Mouse (Mus musculus): ENCODE results near the gene E2f8. TPM values are rescaled to one million over a fixed set of nuclear protein-coding genes. Genes with fewer than 3 reads are reported as not detected.

Gene E2f8
- total and polyA plus RNA-seq, 3 experiments = 2.6 to 17.1 (median 3.8) TPM

DNA sequence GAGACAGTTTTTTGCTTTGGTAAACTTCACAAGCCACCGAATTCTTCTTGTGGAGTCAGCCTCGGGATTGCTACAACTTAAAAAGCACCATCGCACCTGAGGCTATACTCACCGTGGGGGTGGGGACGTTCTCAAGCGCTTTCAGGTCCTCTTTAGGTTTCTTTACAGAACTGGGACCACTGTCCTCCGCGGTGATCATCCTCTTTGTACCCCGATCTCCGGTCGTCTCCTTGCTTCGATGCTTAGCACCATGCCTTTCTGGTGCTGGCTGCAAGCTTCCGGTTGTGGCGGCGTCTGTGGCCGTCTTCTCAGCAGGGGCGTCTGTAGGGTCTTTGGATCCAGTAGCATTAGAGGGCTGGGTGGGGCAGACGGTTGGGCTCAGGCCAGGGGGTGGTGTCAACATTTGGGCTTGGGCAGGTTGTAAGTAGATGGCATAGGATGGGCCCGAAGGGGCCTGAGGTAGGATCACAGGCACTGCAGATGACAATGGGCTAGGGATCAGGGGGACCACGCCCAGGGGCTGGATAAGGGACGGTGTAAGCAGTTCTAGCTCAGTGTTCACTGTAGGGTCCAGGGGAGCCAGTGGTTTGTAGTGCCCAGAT lies 10.7 kb downstream of the E2f8 start:
- no peak overlapping the region for H3K9ac ChIP-seq (ENCODE audit: insufficient read depth, low read depth)
- peaks cover 64 to 95% of the 10 kb centered on the region in 2 experiments for H3K36me3 ChIP-seq (replicated peaks in 1 of 2; ENCODE audit: control insufficient read depth in 1 of 2, insufficient read depth in 1 of 2, low read length in 1 of 2)
- no peak for DNase-seq (ENCODE audit: extremely low read depth)
- dilution Hi-C loops (cut with MboI; ENCODE audit: extremely low pct_ligation_motif_present, extremely low pct_unique_long_range_greater_than_20kb, low sequenced_read_pairs) (no loop called here), in situ Hi-C loops (cut with MboI; ENCODE audit: low pct_ligation_motif_present, low pct_unique_long_range_greater_than_20kb, low sequenced_read_pairs) (no loop called here)
- H3K9me3 ChIP-seq (replicated peaks; ENCODE audit: low read length) = no peaks in the 10 kb centered on the region
- H3K4me2 ChIP-seq (ENCODE audit: insufficient read depth, low read depth, poor library complexity, severe bottlenecking) = no peak overlapping the region
- H3K27ac ChIP-seq (ENCODE audit: insufficient read depth, low read depth) = no peak overlapping the region
- no peak overlapping the region for H3K4me3 ChIP-seq (replicated peaks in 1 of 3; ENCODE audit: low read depth in 2 of 3, low read length in 2 of 3, poor library complexity in 1 of 3)
- TF ChIP-seq E2F4 (IDR thresholded peaks at IDR 0.05; ENCODE audit: insufficient replicate concordance, low read depth, low read length) (no peak), MAZ (IDR thresholded peaks at IDR 0.05; ENCODE audit: low read depth, low read length) (no peak), TBP (conservative IDR thresholded peaks at IDR 0.05; ENCODE audit: low read depth, low read length) (no peak), KAT2A (IDR thresholded peaks at IDR 0.05; ENCODE audit: insufficient replicate concordance, low read length) (no peak), CTCF (conservative IDR thresholded peaks at IDR 0.05 in 1 of 2, IDR thresholded peaks at IDR 0.05 in 1 of 2; ENCODE audit: low read depth in 2 of 2, low read length in 2 of 2) (no peak), JUN (IDR thresholded peaks at IDR 0.05; ENCODE audit: insufficient read depth, low read depth, low read length) (no peak)
- H3K79me2 ChIP-seq (replicated peaks; ENCODE audit: control insufficient read depth, extremely low read depth, insufficient read depth, poor library complexity, severe bottlenecking) = no peaks in the 10 kb centered on the region
- H3K27me3 ChIP-seq (replicated peaks) = no peaks in the 10 kb centered on the region
- no peaks in the 10 kb centered on the region; a peak in 1 of 4 replicates for H3K4me1 ChIP-seq (ENCODE audit: control insufficient read depth in 1 of 2, insufficient read depth in 2 of 2)

DNA sequence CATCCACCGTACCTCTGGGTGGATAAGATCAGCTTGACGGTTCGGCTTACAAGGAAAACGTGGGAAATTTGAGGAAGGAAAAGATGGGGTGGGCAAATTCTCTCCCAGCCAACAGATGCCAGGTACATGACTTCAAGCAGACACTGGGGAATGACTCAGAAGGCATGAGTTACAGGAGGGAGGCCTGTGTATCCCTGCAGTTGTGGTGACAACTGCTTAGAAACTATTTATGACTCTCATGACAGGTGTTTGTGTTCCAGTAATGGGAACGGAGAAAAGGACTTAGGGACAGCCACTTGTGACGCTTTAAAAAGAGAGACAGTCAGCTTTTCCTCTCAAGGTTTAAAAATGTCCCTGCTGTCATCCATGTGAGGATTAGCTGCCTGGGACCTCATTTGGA lies 11.3 kb downstream of the E2f8 start:
- H3K4me1 ChIP-seq (ENCODE audit: control insufficient read depth in 1 of 2, insufficient read depth in 2 of 2) = peaks cover 0 to 5% of the 10 kb centered on the region in 2 experiments; a peak in 1 of 4 replicates
- peaks cover 62 to 95% of the 10 kb centered on the region in 2 experiments for H3K36me3 ChIP-seq (replicated peaks in 1 of 2; ENCODE audit: control insufficient read depth in 1 of 2, insufficient read depth in 1 of 2, low read length in 1 of 2)

DNA sequence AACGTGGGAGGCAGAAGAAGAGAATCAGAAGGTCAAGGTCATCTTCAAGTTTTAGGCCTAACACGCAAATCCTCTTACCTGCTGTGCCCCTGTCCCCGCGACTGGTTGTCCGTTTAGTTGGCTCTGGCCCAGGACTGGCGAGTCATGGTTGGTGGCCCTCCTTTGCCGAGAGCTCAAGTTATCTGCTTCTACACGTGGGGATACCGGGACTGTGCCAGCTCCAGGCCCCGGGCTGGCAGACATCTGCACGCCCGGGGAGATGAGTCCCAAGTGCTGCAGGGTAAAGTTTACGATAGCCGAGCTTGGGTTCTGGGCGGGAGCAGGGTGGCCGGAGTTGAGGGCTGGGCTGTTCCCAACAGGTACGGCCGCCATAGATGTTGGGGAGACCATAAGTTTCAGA lies 13.8 kb downstream of the E2f8 start:
- Histone ChIP-seq H3K79me2 (replicated peaks; ENCODE audit: control insufficient read depth, extremely low read depth, insufficient read depth, poor library complexity, severe bottlenecking) (no peaks in the 10 kb centered on the region), H3K27me3 (replicated peaks) (no peaks in the 10 kb centered on the region), H3K4me2 (ENCODE audit: insufficient read depth, low read depth, poor library complexity, severe bottlenecking) (no peak overlapping the region), H3K9ac (ENCODE audit: insufficient read depth, low read depth) (no peak overlapping the region), H3K9me3 (replicated peaks; ENCODE audit: low read length) (no peaks in the 10 kb centered on the region), H3K27ac (ENCODE audit: insufficient read depth, low read depth) (no peak overlapping the region), H3K4me1 (ENCODE audit: control insufficient read depth in 1 of 2, insufficient read depth in 2 of 2) (peaks cover 0 to 13% of the 10 kb centered on the region in 2 experiments; a peak in 1 of 4 replicates), H3K4me3 (replicated peaks in 1 of 3; ENCODE audit: low read depth in 2 of 3, low read length in 2 of 3, poor library complexity in 1 of 3) (no peak overlapping the region), H3K36me3 (replicated peaks in 1 of 2; ENCODE audit: control insufficient read depth in 1 of 2, insufficient read depth in 1 of 2, low read length in 1 of 2) (peaks cover 49 to 85% of the 10 kb centered on the region in 2 experiments)
- no peak for DNase-seq (ENCODE audit: extremely low read depth)
- dilution Hi-C loops (cut with MboI; ENCODE audit: extremely low pct_ligation_motif_present, extremely low pct_unique_long_range_greater_than_20kb, low sequenced_read_pairs) = no loop called here
- in situ Hi-C loops (cut with MboI; ENCODE audit: low pct_ligation_motif_present, low pct_unique_long_range_greater_than_20kb, low sequenced_read_pairs) = no loop called here
- TF ChIP-seq POLR2AphosphoS2 (IDR thresholded peaks at IDR 0.05; ENCODE audit: low read depth, low read length) = no peak
- TF ChIP-seq KAT2A (IDR thresholded peaks at IDR 0.05; ENCODE audit: insufficient replicate concordance, low read length) = no peak
- TF ChIP-seq CHD1 (IDR thresholded peaks at IDR 0.05; ENCODE audit: low read depth, low read length) = no peak
- no peak for TF ChIP-seq ZMIZ1 (IDR thresholded peaks at IDR 0.05; ENCODE audit: low read depth, low read length)
- no peak for TF ChIP-seq CHD2 (IDR thresholded peaks at IDR 0.05; ENCODE audit: low read length)
- no peak for TF ChIP-seq HCFC1 (IDR thresholded peaks at IDR 0.05; ENCODE audit: low read depth, low read length)
- no peak for TF ChIP-seq TCF12 (IDR thresholded peaks at IDR 0.05; ENCODE audit: low read depth, low read length)
- TF ChIP-seq E2F4 (IDR thresholded peaks at IDR 0.05; ENCODE audit: insufficient replicate concordance, low read depth, low read length) = no peak
- TF ChIP-seq JUN (IDR thresholded peaks at IDR 0.05; ENCODE audit: insufficient read depth, low read depth, low read length) = no peak
- no peak for TF ChIP-seq IRF4 (IDR thresholded peaks at IDR 0.05; ENCODE audit: low read depth, low read length)
- no peak for TF ChIP-seq JUND (conservative IDR thresholded peaks at IDR 0.05; ENCODE audit: low read depth, low read length)
- no peak for TF ChIP-seq PAX5 (IDR thresholded peaks at IDR 0.05; ENCODE audit: low read length)
- no peak for TF ChIP-seq ELF1 (IDR thresholded peaks at IDR 0.05; ENCODE audit: low read depth, low read length)
- TF ChIP-seq CTCF (conservative IDR thresholded peaks at IDR 0.05 in 1 of 2, IDR thresholded peaks at IDR 0.05 in 1 of 2; ENCODE audit: low read depth in 2 of 2, low read length in 2 of 2) = no peak
- TF ChIP-seq MAFK (IDR thresholded peaks at IDR 0.05; ENCODE audit: insufficient replicate concordance, low read length) = no peak
- no peak for TF ChIP-seq USF1 (IDR thresholded peaks at IDR 0.05; ENCODE audit: low read depth, low read length)
- no peak for TF ChIP-seq MEF2A (IDR thresholded peaks at IDR 0.05; ENCODE audit: borderline replicate concordance, low read depth, low read length)
- no peak for TF ChIP-seq ZKSCAN1 (IDR thresholded peaks at IDR 0.05; ENCODE audit: borderline replicate concordance, low read depth, low read length)

More for the DNA sequence above, 11.3 kb downstream of the E2f8 start:
- Histone ChIP-seq H3K9ac (ENCODE audit: insufficient read depth, low read depth) (no peak overlapping the region), H3K4me2 (ENCODE audit: insufficient read depth, low read depth, poor library complexity, severe bottlenecking) (no peak overlapping the region), H3K27me3 (replicated peaks) (no peaks in the 10 kb centered on the region), H3K4me3 (replicated peaks in 1 of 3; ENCODE audit: low read depth in 2 of 3, low read length in 2 of 3, poor library complexity in 1 of 3) (no peak overlapping the region), H3K27ac (ENCODE audit: insufficient read depth, low read depth) (no peak overlapping the region), H3K79me2 (replicated peaks; ENCODE audit: control insufficient read depth, extremely low read depth, insufficient read depth, poor library complexity, severe bottlenecking) (no peaks in the 10 kb centered on the region), H3K9me3 (replicated peaks; ENCODE audit: low read length) (no peaks in the 10 kb centered on the region)
- in situ Hi-C loops (cut with MboI; ENCODE audit: low pct_ligation_motif_present, low pct_unique_long_range_greater_than_20kb, low sequenced_read_pairs) (no loop called here), dilution Hi-C loops (cut with MboI; ENCODE audit: extremely low pct_ligation_motif_present, extremely low pct_unique_long_range_greater_than_20kb, low sequenced_read_pairs) (no loop called here)
- no peak for TF ChIP-seq SMC3 (IDR thresholded peaks at IDR 0.05; ENCODE audit: low read depth, low read length)
- no peak for TF ChIP-seq CHD1 (IDR thresholded peaks at IDR 0.05; ENCODE audit: low read depth, low read length)
- no peak for TF ChIP-seq POLR2AphosphoS2 (IDR thresholded peaks at IDR 0.05; ENCODE audit: low read depth, low read length)
- no peak for TF ChIP-seq CHD2 (IDR thresholded peaks at IDR 0.05; ENCODE audit: low read length)
- TF ChIP-seq POLR2A (IDR thresholded peaks at IDR 0.05; ENCODE audit: low read depth, low read length) = no peak
- no peak for TF ChIP-seq USF1 (IDR thresholded peaks at IDR 0.05; ENCODE audit: low read depth, low read length)
- TF ChIP-seq ZNF384 (IDR thresholded peaks at IDR 0.05; ENCODE audit: low read depth, low read length) = no peak
- TF ChIP-seq JUN (IDR thresholded peaks at IDR 0.05; ENCODE audit: insufficient read depth, low read depth, low read length) = no peak
- TF ChIP-seq PAX5 (IDR thresholded peaks at IDR 0.05; ENCODE audit: low read length) = no peak
- no peak for TF ChIP-seq JUND (conservative IDR thresholded peaks at IDR 0.05; ENCODE audit: low read depth, low read length)
- no peak for TF ChIP-seq BHLHE40 (IDR thresholded peaks at IDR 0.05; ENCODE audit: low read depth, low read length)
- no peak for TF ChIP-seq CTCF (conservative IDR thresholded peaks at IDR 0.05 in 1 of 2, IDR thresholded peaks at IDR 0.05 in 1 of 2; ENCODE audit: low read depth in 2 of 2, low read length in 2 of 2)
- no peak for DNase-seq (ENCODE audit: extremely low read depth)

All from CH12.LX (cell line).